Mouse (Mus musculus) myocyte (in vitro differentiated cells): Measurements from ENCODE around the gene Rars. TPM values are rescaled to one million over a fixed set of nuclear protein-coding genes. Genes with fewer than 3 reads are reported as not detected.

Experiments used
- H3K27me3 ChIP-seq: one replicate; pipeline ENCODE4 v1.6.1; 2011; ENCODE audit not compliant: control insufficient read depth, insufficient read depth, insufficient read length
- H3K36me3 ChIP-seq: one replicate; pipeline ENCODE4 v1.6.1; 2011; ENCODE audit not compliant: control insufficient read depth, insufficient read depth
- H3K4me2 ChIP-seq: one replicate; pipeline ENCODE4 v1.6.1; 2011; ENCODE audit warnings: low read depth, control low read depth
- H3K4me3 ChIP-seq: one replicate; pipeline ENCODE4 v1.5.1; 2011; ENCODE audit warnings: mild to moderate bottlenecking, control low read depth, moderate library complexity
- H3K79me2 ChIP-seq: one replicate; pipeline ENCODE4 v1.6.1; 2011; ENCODE audit not compliant: control insufficient read depth, insufficient read depth
- H3ac ChIP-seq: one replicate; pipeline ENCODE4 v1.6.1; 2011; ENCODE audit not compliant: control insufficient read depth, insufficient read length
- CEBPB ChIP-seq: IDR thresholded peaks from 2 replicates; pipeline ENCODE4 v1.6.1; 2011; ENCODE audit warnings: mild to moderate bottlenecking, moderate library complexity; ENCODE audit not compliant: poor library complexity, insufficient read depth, severe bottlenecking
- E2F4 ChIP-seq: IDR thresholded peaks from one replicate; pipeline ENCODE4 v1.6.1; 2011; ENCODE audit warnings: mild to moderate bottlenecking, control low read depth, moderate library complexity; ENCODE audit not compliant: insufficient read depth
- MAX ChIP-seq: IDR thresholded peaks from one replicate; pipeline ENCODE4 v1.6.1; 2011; ENCODE audit warnings: low read depth, mild to moderate bottlenecking, control low read depth
- MYOD1 ChIP-seq, 3 experiments: IDR thresholded peaks; one replicate each; pipeline ENCODE4 v1.6.1; 2011; ENCODE audit warnings: control low read depth in 2 of 3, low read depth in 2 of 3, mild to moderate bottlenecking in 2 of 3, moderate library complexity in 1 of 3; ENCODE audit not compliant: insufficient read length in 2 of 3, control insufficient read depth in 1 of 3
- MYOG ChIP-seq, 3 experiments: IDR thresholded peaks; one replicate each; pipeline ENCODE4 v1.6.1; 2011; ENCODE audit warnings: control low read depth in 2 of 3, low read depth in 2 of 3, mild to moderate bottlenecking in 2 of 3; ENCODE audit not compliant: insufficient read length in 2 of 3, control insufficient read depth in 1 of 3, insufficient read depth in 1 of 3
- POLR2A ChIP-seq: IDR thresholded peaks from one replicate; pipeline ENCODE4 v1.6.1; 2011; ENCODE audit warnings: low read depth, mild to moderate bottlenecking, control low read depth, moderate library complexity; ENCODE audit not compliant: insufficient read length
- POLR2AphosphoS2 ChIP-seq: IDR thresholded peaks from one replicate; pipeline ENCODE4 v1.6.1; 2011; ENCODE audit warnings: low read depth, control low read depth; ENCODE audit not compliant: insufficient read length
- REST ChIP-seq: IDR thresholded peaks from one replicate; pipeline ENCODE4 v1.6.1; 2011; ENCODE audit warnings: mild to moderate bottlenecking, control low read depth, moderate library complexity; ENCODE audit not compliant: insufficient read depth, insufficient read length
- SRF ChIP-seq: IDR thresholded peaks from one replicate; pipeline ENCODE4 v1.6.1; 2011; ENCODE audit warnings: low read depth; ENCODE audit not compliant: control insufficient read depth, insufficient read length
- TCF12 ChIP-seq: IDR thresholded peaks from one replicate; pipeline ENCODE4 v1.6.1; 2011; ENCODE audit warnings: mild to moderate bottlenecking, control low read depth; ENCODE audit not compliant: poor library complexity, insufficient read depth, severe bottlenecking
- TCF3 ChIP-seq: IDR thresholded peaks from one replicate; pipeline ENCODE4 v1.6.1; 2011; ENCODE audit warnings: low read depth, control low read depth; ENCODE audit not compliant: insufficient read length
- USF1 ChIP-seq: IDR thresholded peaks from one replicate; pipeline ENCODE4 v1.6.1; 2011; ENCODE audit warnings: low read depth, mild to moderate bottlenecking, control low read depth, moderate library complexity
- polyA plus RNA-seq: library from polyadenylated mRNA; unstranded; fragments of >200 nt; fragmentation: generic; extraction: Trizol; gene quantifications from one replicate; pipeline ENCODE4 v1.2.1, GENCODE M21; 2012; ENCODE audit warnings: missing spikeins

The Rars gene
- polyA plus RNA-seq, 1 experiment: 112 TPM

DNA sequence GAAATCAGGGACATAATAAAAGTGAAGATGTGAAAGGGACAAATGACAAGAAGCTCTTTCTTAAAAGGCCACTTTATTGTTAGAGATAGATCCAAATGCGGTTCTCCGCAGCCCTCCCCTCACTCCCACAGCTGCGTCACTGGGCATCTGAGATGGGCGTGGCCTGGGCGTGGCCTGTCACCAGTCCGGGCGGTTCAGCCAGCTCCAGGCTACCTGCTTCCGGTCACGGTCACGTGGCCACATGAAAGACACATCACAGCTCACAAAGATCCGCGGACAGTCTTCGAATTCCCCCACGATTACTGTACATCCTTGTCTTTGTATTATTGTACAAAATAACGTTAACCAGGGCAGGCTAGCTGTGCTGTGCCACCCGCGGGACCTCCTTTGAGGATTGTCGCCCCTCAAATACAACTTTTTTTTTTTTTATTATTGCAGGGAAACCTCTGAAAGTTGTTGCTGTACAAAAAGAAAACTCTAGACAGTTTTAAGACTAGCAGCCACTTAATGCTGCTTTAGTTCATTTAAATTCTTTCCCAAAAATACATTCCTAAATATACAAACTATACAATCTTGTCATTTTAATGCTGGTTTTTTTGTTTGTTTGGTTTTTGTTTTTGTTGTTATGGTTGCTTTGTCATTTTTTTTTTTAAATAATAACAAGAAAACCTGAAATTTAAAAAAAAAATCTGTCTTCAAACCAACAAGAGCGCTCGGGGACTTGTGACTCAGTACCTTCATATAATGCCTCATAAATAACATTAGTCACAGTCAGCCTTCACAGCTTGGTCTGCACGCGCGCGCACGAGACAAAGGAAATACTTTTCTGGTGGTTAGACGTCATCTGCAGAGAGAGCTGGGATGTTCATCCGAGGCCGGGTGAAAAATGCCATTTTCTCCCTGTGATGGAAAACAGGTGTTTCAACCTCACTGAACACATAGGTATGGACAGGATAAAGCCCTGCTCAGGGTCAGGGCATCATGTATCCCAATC is 4.3 kb upstream of the Rars start:
- TF ChIP-seq MYOD1 (IDR thresholded peaks at IDR 0.05; ENCODE audit: control insufficient read depth in 1 of 3, insufficient read length in 2 of 3, low read depth in 2 of 3) (peak in 2 of 3 experiments; percentile 39 to 65), USF1 (peak; percentile 99), POLR2AphosphoS2 (peak; percentile 69), TCF3 (no peak), POLR2A (peak; percentile 61), CEBPB (no peak), MYOG (IDR thresholded peaks at IDR 0.05; ENCODE audit: control insufficient read depth in 1 of 3, insufficient read depth in 1 of 3, insufficient read length in 2 of 3, low read depth in 2 of 3) (peak in 2 of 3 experiments; percentile 37 to 70), SRF (peak; percentile 51), REST (no peak), E2F4 (no peak), TCF12 (no peak), MAX (peak; percentile 42)
- H3K4me2 ChIP-seq: peak overlapping the region; percentile 98
- peak overlapping the region; percentile 14 for H3K4me3 ChIP-seq
- no peaks in the 10 kb centered on the region for H3K27me3 ChIP-seq
- no peak overlapping the region for H3ac ChIP-seq
- no peaks in the 10 kb centered on the region for H3K36me3 ChIP-seq
- peaks cover 5% of the 10 kb centered on the region for H3K79me2 ChIP-seq

DNA sequence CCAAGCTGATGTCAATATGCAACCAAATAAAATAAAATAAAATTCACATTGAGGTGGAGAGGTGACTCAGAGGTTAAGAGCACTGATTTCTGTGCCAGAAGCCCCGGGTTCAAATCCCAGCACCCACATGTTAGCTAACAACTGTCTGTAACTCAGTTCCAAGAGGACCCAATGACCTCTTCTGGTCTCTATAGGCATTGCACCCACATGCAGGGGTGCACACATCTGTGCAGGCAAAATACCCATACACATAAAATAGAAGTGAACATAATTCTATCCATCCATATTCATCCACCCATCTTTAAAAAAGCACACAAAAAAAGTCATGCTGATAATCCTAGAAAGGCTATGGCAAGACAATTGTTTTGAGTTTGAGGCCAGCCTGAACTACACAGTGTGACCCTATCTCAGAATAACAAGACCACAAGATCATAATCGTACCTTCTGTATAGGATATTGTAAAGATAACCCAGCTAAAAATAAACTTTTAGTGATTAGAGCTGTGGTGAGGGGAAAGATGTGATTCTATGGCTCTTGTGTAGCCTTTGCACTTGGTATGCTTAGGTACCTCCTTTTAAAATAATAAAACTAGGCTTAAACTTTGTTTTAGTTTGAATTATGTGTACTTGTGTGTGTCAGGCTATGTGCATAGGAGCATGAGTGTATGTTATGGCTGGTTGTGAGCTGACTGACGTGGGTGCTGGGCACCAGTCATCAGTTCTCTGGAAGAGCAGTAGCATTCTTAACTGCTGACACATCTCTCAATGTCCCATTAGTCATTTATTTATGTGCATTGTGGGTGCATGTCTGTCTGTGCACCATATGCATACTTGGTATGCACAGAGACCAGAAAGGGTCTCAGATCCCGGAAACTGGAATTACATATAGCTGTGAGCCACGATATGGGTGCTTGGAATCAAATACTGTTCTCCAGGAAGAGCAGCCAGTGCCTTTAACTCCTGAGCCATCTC is 3.1 kb upstream of the Rars start:
- H3K4me3 ChIP-seq: peak overlapping the region; percentile 14
- peak overlapping the region; percentile 98 for H3K4me2 ChIP-seq
- no peak overlapping the region for H3ac ChIP-seq
- no peak for TF ChIP-seq MAX
- TF ChIP-seq POLR2AphosphoS2: no peak
- TF ChIP-seq POLR2A: no peak
- TF ChIP-seq TCF3: no peak
- TF ChIP-seq CEBPB: no peak
- no peak for TF ChIP-seq MYOG (IDR thresholded peaks at IDR 0.05; ENCODE audit: control insufficient read depth in 1 of 3, insufficient read depth in 1 of 3, insufficient read length in 2 of 3, low read depth in 2 of 3)
- no peak for TF ChIP-seq REST
- TF ChIP-seq USF1: no peak
- TF ChIP-seq SRF: no peak
- H3K79me2 ChIP-seq: peaks cover 17% of the 10 kb centered on the region
- H3K36me3 ChIP-seq: peaks cover 7% of the 10 kb centered on the region
- H3K27me3 ChIP-seq: no peaks in the 10 kb centered on the region

DNA sequence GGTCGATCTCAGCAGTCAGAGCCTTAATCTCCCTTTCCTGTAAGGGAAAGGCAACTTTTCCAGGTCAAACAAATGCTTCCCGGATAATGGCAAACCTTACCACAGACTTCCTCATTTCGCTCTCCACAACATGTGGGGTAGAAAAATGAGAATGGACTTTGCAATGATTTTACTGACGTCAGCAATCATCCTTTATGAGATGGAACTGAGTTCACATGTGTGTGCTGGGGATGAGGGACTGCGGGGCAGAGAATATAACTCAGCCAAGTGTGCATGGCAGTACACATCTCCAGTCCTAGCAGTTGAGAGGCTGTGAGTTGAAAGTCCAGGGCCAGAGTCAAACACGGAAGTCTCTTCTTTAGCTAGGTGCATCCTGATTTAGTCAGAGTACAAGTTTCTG is 1.0 kb downstream of the Rars start:
- peak overlapping the region; percentile 90 for H3K4me3 ChIP-seq
- H3ac ChIP-seq: peak overlapping the region; percentile 48
- peaks cover 39% of the 10 kb centered on the region for H3K36me3 ChIP-seq
- peak overlapping the region; percentile 96 for H3K4me2 ChIP-seq
- TF ChIP-seq TCF12 (no peak), MAX (no peak), USF1 (no peak), POLR2A (no peak), POLR2AphosphoS2 (no peak), TCF3 (no peak), E2F4 (no peak), MYOG (IDR thresholded peaks at IDR 0.05; ENCODE audit: control insufficient read depth in 1 of 3, insufficient read depth in 1 of 3, insufficient read length in 2 of 3, low read depth in 2 of 3) (no peak)
- H3K27me3 ChIP-seq: no peaks in the 10 kb centered on the region
- peaks cover 48% of the 10 kb centered on the region for H3K79me2 ChIP-seq

DNA sequence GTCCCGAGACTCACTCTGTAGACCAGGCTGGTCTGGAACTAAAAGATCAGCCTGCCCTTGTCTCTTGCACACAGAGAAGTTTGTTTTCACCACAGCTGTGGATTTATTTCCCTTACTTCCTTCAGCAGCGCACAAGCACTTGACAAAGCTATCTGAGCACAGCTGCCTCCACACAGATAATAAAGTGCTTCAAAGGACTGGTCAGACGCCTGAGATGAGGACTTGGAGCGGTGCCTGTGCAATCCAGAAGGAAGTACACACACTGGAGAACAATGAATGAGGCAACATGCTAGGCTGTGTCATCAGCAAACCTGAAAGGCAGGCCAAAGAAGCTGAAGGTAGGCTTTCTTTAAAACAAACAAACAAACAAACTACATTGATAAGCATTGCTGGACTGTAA is 2.2 kb downstream of the Rars start:
- Histone ChIP-seq H3K79me2 (peaks cover 48% of the 10 kb centered on the region), H3K4me2 (peak overlapping the region; percentile 96), H3ac (no peak overlapping the region), H3K4me3 (peak overlapping the region; percentile 90), H3K27me3 (no peaks in the 10 kb centered on the region), H3K36me3 (peaks cover 48% of the 10 kb centered on the region)
- no peak for TF ChIP-seq MAX
- peak; percentile 74; the same call in 1 of the 2 replicates for TF ChIP-seq CEBPB
- TF ChIP-seq E2F4: no peak
- TF ChIP-seq POLR2AphosphoS2: no peak
